Mouse (Mus musculus) kidney, adult 2 months (tissue): Measurements from ENCODE around the gene Dennd4c. TPM values are rescaled to one million over a fixed set of nuclear protein-coding genes. Genes with fewer than 3 reads are reported as not detected.

ENCODE experiments used
- DNase-seq: peaks from one replicate; pipeline ENCODE4 v3.0.0; 2021
- H3K27ac ChIP-seq: fragments of 200-500 bp; 2 replicates; pipeline ENCODE4 v1.5.1; 2012; ENCODE audit warnings: low read depth, low read length, control low read depth, inconsistent platforms; ENCODE audit not compliant: insufficient read depth
- H3K27me3 ChIP-seq: fragments of 200-500 bp; replicated peaks from 2 replicates; pipeline ENCODE4 v1.6.1; 2012; ENCODE audit warnings: mild to moderate bottlenecking, moderate library complexity, low read length, inconsistent platforms; ENCODE audit not compliant: control insufficient read depth, insufficient read depth
- H3K36me3 ChIP-seq: fragments of 200-500 bp; 2 replicates; pipeline ENCODE4 v1.6.1; 2012; ENCODE audit warnings: mild to moderate bottlenecking, moderate library complexity, low read length, inconsistent platforms; ENCODE audit not compliant: control insufficient read depth, insufficient read depth
- H3K4me1 ChIP-seq: fragments of 200-500 bp; 2 replicates; pipeline ENCODE4 v1.6.1; 2011; ENCODE audit warnings: low read length; ENCODE audit not compliant: control insufficient read depth, insufficient read depth
- H3K4me3 ChIP-seq: fragments of 200-500 bp; 2 replicates; pipeline ENCODE4 v1.5.1; 2011; ENCODE audit warnings: mild to moderate bottlenecking, low read depth, low read length, control low read depth; ENCODE audit not compliant: insufficient read depth
- CTCF ChIP-seq: fragments of 200-500 bp; conservative IDR thresholded peaks from 2 replicates; pipeline ENCODE4 v1.5.1; 2011; ENCODE audit warnings: low read depth, mild to moderate bottlenecking, control low read depth, low read length, moderate library complexity, mixed read lengths; ENCODE audit not compliant: insufficient read depth, insufficient read length
- POLR2A ChIP-seq: fragments of 200-500 bp; IDR thresholded peaks from one replicate; pipeline ENCODE4 v1.6.1; 2011; ENCODE audit warnings: low read depth, low read length, control low read depth
- WGBS: fragments of 180-500 bp; shearing (Covaris S2); methylation state at CpG from one replicate; pipeline ENCODE4 v1.1.7; 2018; 5-methylcytosine and 5-hydroxymethylcytosine counted together
- polyA plus RNA-seq: library from polyadenylated mRNA; depleted of rRNA; stranded (reverse); fragments of >200 nt; gene quantifications from 2 replicates; pipeline ENCODE4 v1.2.3, GENCODE M21; 2012

Gene Dennd4c
- polyA plus RNA-seq, 1 experiment = 5.6 TPM

DNA sequence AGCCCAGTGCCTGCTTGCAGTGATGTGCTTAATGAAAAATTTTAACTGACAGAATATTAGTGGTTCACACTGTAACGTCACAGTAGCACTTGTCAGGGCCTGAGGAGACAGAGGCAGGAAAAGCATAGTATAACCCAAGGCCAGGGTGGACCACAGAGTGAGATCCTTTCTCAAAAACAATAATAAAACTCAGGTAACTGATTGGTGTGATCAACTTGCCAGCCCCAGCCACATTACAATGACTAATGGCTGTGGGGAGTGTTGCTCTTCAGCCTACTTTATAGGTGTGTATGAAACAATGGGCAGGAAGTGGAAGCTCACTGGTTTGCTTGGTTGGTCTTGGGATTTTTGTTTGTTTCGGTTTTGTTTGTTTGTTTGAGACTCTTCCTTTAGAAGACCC lies 34.8 kb upstream of the Dennd4c start:
- Histone ChIP-seq H3K27ac (no peak overlapping the region), H3K36me3 (no peaks in the 10 kb centered on the region), H3K27me3 (no peaks in the 10 kb centered on the region), H3K4me1 (no peaks in the 10 kb centered on the region; the same call in 1 of the 2 replicates), H3K4me3 (no peak overlapping the region)
- no peak for TF ChIP-seq POLR2A
- TF ChIP-seq CTCF = no peak
- no peak for DNase-seq
- WGBS = 67% methylated on average over 2 of the region's 2 CpGs

DNA sequence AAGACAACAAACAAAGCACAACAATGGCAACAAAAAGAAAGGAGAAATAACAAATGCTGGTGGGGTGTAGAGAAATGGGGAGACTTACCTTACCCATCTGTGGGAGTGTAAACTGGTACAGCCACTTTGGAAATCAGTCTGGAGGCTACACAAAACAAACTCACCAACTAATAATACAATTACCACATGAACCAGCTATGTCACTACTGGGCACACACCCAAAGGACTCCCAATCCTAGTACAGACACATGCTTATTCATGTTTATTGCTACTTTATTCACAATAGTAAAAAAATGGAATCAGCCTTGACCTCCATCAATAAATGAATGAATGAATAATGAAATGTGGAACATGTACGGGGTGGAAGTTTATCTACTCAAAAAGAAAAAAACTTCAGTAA lies 33.0 kb upstream of the Dennd4c start:
- 88% methylated on average over 1 of the region's 1 CpGs for WGBS
- no peak overlapping the region for H3K27ac ChIP-seq
- H3K36me3 ChIP-seq = no peaks in the 10 kb centered on the region
- DNase-seq = no peak
- no peaks in the 10 kb centered on the region for H3K27me3 ChIP-seq
- no peak for TF ChIP-seq POLR2A
- no peak for TF ChIP-seq CTCF
- no peaks in the 10 kb centered on the region; the same call in 1 of the 2 replicates for H3K4me1 ChIP-seq
- no peak overlapping the region for H3K4me3 ChIP-seq

DNA sequence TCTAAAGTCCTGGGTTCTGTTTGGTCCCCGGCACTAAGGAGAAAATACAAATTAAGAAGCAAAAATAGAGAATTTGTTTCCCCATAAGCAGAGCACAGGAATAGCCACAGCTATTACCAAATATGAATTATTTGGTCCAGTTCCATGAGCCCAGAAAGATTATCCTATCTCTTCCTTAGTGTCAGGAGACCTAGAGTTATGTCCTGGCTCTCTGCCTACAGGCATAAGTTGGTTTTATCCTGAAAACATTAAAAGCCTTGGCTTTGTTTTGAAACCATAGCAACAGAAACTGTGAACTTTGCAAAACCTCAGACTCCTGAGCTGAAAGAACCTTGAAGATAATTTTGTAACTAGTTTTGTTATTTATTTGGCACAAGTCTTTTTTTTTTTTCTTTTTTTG lies 31.2 kb upstream of the Dennd4c start:
- Histone ChIP-seq H3K4me1 (no peaks in the 10 kb centered on the region; the same call in 1 of the 2 replicates), H3K4me3 (no peak overlapping the region), H3K27ac (no peak overlapping the region), H3K36me3 (no peaks in the 10 kb centered on the region), H3K27me3 (no peaks in the 10 kb centered on the region)
- DNase-seq = peak; percentile 14
- no peak for TF ChIP-seq CTCF
- no peak for TF ChIP-seq POLR2A
- 46% methylated on average over 1 of the region's 1 CpGs for WGBS

DNA sequence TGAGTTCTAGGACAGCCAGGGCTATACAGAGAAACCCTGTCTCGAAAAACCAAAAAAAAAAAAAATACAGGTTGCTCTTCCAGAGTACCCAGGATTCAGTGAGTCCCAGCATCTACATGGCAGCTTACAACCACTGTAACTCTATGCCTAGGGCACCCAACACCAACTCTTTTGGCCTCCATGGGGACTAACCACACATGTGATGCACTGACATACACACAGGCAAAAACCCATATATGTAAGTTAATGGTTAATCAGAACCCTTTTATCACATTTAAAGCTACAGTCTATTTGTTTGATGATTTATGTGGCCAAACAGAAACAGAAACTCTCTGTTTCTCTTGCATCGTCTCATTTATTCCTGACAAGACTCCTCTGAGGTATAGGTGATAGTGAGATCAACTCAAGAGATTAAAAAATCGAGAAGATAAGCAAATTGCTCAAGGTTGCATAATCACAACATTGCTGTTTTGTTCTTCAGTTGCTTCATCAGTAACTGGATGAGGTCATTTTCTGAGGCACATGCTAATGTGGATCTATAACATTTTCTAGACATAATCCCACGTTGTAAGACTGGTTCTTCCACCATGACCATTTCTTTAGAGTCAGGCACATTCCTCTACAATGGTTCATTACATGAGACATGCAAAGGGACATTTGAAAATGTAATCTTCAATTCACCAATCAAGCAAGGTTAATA lies 29.3 kb upstream of the Dennd4c start:
- TF ChIP-seq CTCF = no peak
- TF ChIP-seq POLR2A = no peak
- WGBS = 70% methylated on average over 4 of the region's 4 CpGs
- H3K27me3 ChIP-seq = no peaks in the 10 kb centered on the region
- no peak for DNase-seq
- H3K4me1 ChIP-seq = no peaks in the 10 kb centered on the region; the same call in 1 of the 2 replicates
- no peak overlapping the region for H3K4me3 ChIP-seq
- no peaks in the 10 kb centered on the region for H3K36me3 ChIP-seq
- H3K27ac ChIP-seq = no peak overlapping the region

DNA sequence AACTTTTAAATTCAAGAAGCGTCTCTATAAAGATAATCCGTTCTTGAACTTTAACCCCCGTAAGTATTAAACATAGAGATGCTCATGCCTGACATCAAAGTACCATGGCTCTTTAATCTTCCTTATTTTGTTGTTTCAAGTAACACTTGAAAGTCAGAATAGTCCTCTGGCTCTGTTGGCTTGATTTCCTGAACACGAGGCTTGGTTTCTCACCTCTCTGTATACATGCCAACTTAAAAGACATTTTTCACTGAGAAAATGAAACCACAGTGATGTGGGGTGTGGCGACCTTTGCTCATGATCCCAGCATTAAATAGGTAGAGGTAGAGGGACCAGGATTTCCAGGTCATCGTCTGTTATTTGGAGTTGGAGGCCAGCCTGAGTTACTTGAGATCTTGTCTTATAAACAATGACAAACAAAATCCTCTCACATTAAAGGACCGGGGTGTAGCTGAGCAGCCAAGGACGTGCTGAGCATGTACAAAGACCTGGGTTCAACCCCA lies 26.4 kb upstream of the Dennd4c start:
- 40% methylated on average over 8 of the region's 8 CpGs for WGBS
- no peak for DNase-seq
- TF ChIP-seq CTCF (no peak), POLR2A (no peak)
- Histone ChIP-seq H3K4me3 (no peak overlapping the region), H3K36me3 (no peaks in the 10 kb centered on the region), H3K27ac (no peak overlapping the region), H3K4me1 (no peaks in the 10 kb centered on the region; the same call in 1 of the 2 replicates), H3K27me3 (no peaks in the 10 kb centered on the region)

DNA sequence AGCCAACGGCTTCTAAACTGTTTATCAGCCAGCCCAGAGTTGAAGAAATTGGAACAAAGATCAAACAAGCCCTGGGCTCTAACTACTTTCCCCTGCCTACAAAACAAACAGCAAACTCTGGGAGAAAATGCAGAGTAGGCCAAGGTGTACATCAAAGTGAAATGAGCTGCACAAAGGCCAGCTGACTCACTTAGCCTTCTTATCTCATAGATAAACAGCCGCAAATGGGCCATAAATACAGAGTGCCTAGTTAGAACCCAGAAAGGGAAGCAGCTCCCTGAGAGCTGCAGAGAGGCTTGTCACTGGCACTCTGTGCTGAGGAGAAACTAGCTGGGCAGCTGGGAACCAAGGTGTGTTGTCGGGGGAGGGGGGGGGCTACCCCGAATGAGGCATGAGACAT lies 23.2 kb upstream of the Dennd4c start:
- TF ChIP-seq POLR2A (no peak), CTCF (no peak)
- Histone ChIP-seq H3K36me3 (no peaks in the 10 kb centered on the region), H3K4me3 (no peak overlapping the region), H3K27me3 (no peaks in the 10 kb centered on the region), H3K27ac (no peak overlapping the region), H3K4me1 (no peaks in the 10 kb centered on the region)
- WGBS = 40% methylated on average over 4 of the region's 4 CpGs
- no peak for DNase-seq

DNA sequence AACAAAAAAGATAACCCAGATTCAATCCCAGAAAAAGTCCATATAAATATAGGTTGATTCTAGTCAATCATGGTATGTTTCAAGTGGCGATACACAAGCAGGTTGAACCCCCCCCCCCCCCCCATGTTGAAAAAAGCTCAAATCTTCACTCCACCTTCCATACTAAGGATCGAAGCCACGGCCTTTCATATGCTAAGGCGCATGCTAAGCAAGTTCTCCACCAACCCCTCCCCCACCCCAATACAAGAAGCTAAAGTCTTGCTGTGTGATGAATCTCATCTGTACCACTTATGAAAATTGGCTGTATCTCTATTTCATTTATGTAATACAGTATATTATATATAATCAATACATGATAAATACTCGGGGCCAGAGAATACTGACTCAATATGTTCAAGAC lies 22.2 kb upstream of the Dennd4c start:
- Histone ChIP-seq H3K4me1 (no peaks in the 10 kb centered on the region), H3K36me3 (no peaks in the 10 kb centered on the region), H3K27me3 (no peaks in the 10 kb centered on the region), H3K4me3 (no peak overlapping the region), H3K27ac (no peak overlapping the region)
- TF ChIP-seq POLR2A (no peak), CTCF (no peak)
- WGBS = 95% methylated on average over 5 of the region's 5 CpGs
- DNase-seq = no peak
